Comparison of ENCODE assay signal across 7 mouse cellular contexts in genomic region chr5:143625497-143625896, GRCm38 (mm10). TPM values are rescaled to one million over a fixed set of nuclear protein-coding genes. Genes with fewer than 3 reads are reported as not detected.
A peak's percentile ranks its signal among the peaks of the same experiment; 100 is the strongest.
DNase-seq lines count a peak whose midpoint lies in the region; ATAC-seq lines count a peak whose summit lies in the region.

No protein-coding gene starts in this region.

- 82% methylated on average over 12 of the region's 12 CpGs for WGBS in intestine, embryonic 14.5 days
- 56% methylated on average over 12 of the region's 12 CpGs for WGBS in lung, embryonic 15.5 days

- H3K4me3 ChIP-seq in intestine, embryonic 14.5 days (ENCODE audit: low read depth, low read length), result no peak overlapping the region
- H3K4me3 ChIP-seq in lung, embryonic 15.5 days, result no peak overlapping the region

- H3K4me1 ChIP-seq in intestine, embryonic 14.5 days (replicated peaks; ENCODE audit: control insufficient read depth, insufficient read depth, low read length), result peaks cover 22% of the 10 kb centered on the region
- H3K4me1 ChIP-seq in lung, embryonic 15.5 days, result peaks cover 51% of the 10 kb centered on the region

- no peak overlapping the region for H3K9ac ChIP-seq in intestine, embryonic 14.5 days (ENCODE audit: low read length)
- H3K9ac ChIP-seq in lung, embryonic 15.5 days, result no peak overlapping the region

- DNase-seq in ZHBTc4 (ENCODE audit: low read depth, low spot score), result peak; percentile 42
- peak; percentile 87 for DNase-seq in c-Kit-positive CD71-positive TER-119-negative erythroid progenitor cells, embryonic 14.5 days (ENCODE audit: low read depth)
- DNase-seq in intestine, embryonic 14.5 days (ENCODE audit: low spot score), result no peak
- DNase-seq in embryo, embryonic 10 days (ENCODE audit: low spot score), result no peak
- no peak for DNase-seq in thymus, postnatal 4 days
- no peak for DNase-seq in B cell, adult 2 months

- peaks cover 3% of the 10 kb centered on the region; the same call in 1 of the 2 replicates for H3K9me3 ChIP-seq in intestine, embryonic 14.5 days (ENCODE audit: control insufficient read depth, low read length)
- H3K9me3 ChIP-seq in lung, embryonic 15.5 days, result no peaks in the 10 kb centered on the region

- 0 out of 2 replicates have a peak overlapping the region, but pooled peaks have one; percentile 5 for H3K4me2 ChIP-seq in intestine, embryonic 14.5 days (ENCODE audit: low read length)
- H3K4me2 ChIP-seq in lung, embryonic 15.5 days, result peak overlapping the region; percentile 21

- no peak overlapping the region for H3K27ac ChIP-seq in intestine, embryonic 14.5 days (ENCODE audit: low read depth)
- H3K27ac ChIP-seq in lung, embryonic 15.5 days, result peak overlapping the region; percentile 72

- no peaks in the 10 kb centered on the region for H3K27me3 ChIP-seq in intestine, embryonic 14.5 days (replicated peaks; ENCODE audit: control insufficient read depth, insufficient read depth, low read length)
- H3K27me3 ChIP-seq in lung, embryonic 15.5 days, result no peaks in the 10 kb centered on the region

- H3K36me3 ChIP-seq in intestine, embryonic 14.5 days (ENCODE audit: control insufficient read depth, insufficient read depth, low read length), result no peaks in the 10 kb centered on the region
- no peaks in the 10 kb centered on the region for H3K36me3 ChIP-seq in lung, embryonic 15.5 days

- ATAC-seq in intestine, embryonic 14.5 days (replicated peaks; ENCODE audit: low FRiP score, low TSS enrichment, low read depth), result no peak
- no peak for ATAC-seq in lung, embryonic 15.5 days (ENCODE audit: borderline replicate concordance, extremely low read depth, low FRiP score, low TSS enrichment)

RNA-seq across cellular contexts. Expression of gene Cyth3, which starts 3.2 kb away (rescaled TPM):
- 51.6 and 52.2 TPM in 2 replicates for polyA plus RNA-seq in intestine, embryonic 14.5 days (2014; fragmentation: Nextera tagmentation; extraction: Ambion mirVana)
- polyA plus RNA-seq in lung, embryonic 15.5 days (2015; fragmentation: Nextera tagmentation; extraction: Ambion mirVana), result 49.8 and 57.2 TPM in 2 replicates

Comparison
In these comparisons a context has a peak if more than half of its experiments do, and no peak if none do; other contexts are left out.
1. DNase-seq: peak in ZHBTc4 (single experiment) and c-Kit-positive CD71-positive TER-119-negative erythroid progenitor cells, embryonic 14.5 days (single experiment); none in intestine, embryonic 14.5 days (single experiment), embryo, embryonic 10 days (single experiment), thymus, postnatal 4 days (single experiment) and B cell, adult 2 months (0 of 2).